Mouse (Mus musculus) thymus, adult 2 months (tissue): ENCODE results near the gene Qprt.

Experiments
- CTCF ChIP-seq: fragments of 200-500 bp; IDR thresholded peaks from 2 replicates; pipeline ENCODE4 v1.5.1; 2012; ENCODE audit warnings: mild to moderate bottlenecking, control low read depth, low read length, moderate library complexity, borderline replicate concordance; ENCODE audit not compliant: control insufficient read depth, poor library complexity, insufficient read depth; ENCODE audit errors: extremely low read depth
- POLR2A ChIP-seq: fragments of 200-500 bp; IDR thresholded peaks from 2 replicates; pipeline ENCODE4 v1.6.1; 2012; ENCODE audit warnings: mild to moderate bottlenecking, low read length, control low read depth, moderate library complexity; ENCODE audit not compliant: control insufficient read depth, poor library complexity, insufficient read depth; ENCODE audit errors: extremely low read depth

- TF ChIP-seq CTCF (no peak), POLR2A (no peak)
Measured at GRCm38 (mm10) chr7:127105551-127105950, 16.5 kb downstream of the Qprt start.
